Mouse (Mus musculus): ENCODE results near the gene Zfp384. TPM values are rescaled to one million over a fixed set of nuclear protein-coding genes. Genes with fewer than 3 reads are reported as not detected.
"Not testable (repeated sequence)": the region's sequence is repeated elsewhere in the genome, so short reads cannot be mapped to it uniquely, and the experiment has no call there.

Gene Zfp384
- polyA plus RNA-seq, 1 experiment from 2014 or later: 12.1 TPM

DNA sequence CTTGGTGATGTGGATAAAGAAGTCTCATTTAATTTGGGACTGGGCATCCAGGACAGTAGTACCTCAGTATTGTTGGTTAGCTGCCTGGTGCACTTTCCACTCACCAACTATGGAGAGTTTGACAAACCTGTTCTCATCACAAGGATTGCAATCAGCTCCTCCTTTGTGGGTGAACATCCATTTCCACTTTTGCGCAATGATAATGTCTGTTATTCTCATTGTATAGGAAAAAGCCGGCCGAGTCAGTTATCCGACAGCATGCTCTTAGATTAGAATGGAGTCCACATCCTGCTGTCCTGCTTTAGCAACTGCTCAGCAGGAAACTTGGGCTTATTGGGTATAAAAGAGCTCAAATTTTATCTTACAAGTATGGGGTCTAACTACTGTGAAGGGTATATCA lies 29.7 kb downstream of the Zfp384 start:
- Histone ChIP-seq H3K27me3 (ENCODE audit: poor library complexity, severe bottlenecking) (no peaks in the 10 kb centered on the region), H3K4me3 (peak overlapping the region; percentile 79), H3K9me3 (no peaks in the 10 kb centered on the region), H3K4me1 (peaks cover 19% of the 10 kb centered on the region), H3K36me3 (replicated peaks) (peaks cover 59% of the 10 kb centered on the region), H3K27ac (peak overlapping the region; percentile 91)
- DNase-seq (ENCODE audit: extremely low spot score, low spot score): no peak
- WGBS: 95% methylated on average over 4 of the region's 4 CpGs

- no peaks in the 10 kb centered on the region for H3K27me3 ChIP-seq (ENCODE audit: poor library complexity, severe bottlenecking)
- H3K36me3 ChIP-seq (replicated peaks): peaks cover 59% of the 10 kb centered on the region
- H3K9me3 ChIP-seq: no peaks in the 10 kb centered on the region
- peak overlapping the region; percentile 79 for H3K4me3 ChIP-seq
- peaks cover 19% of the 10 kb centered on the region for H3K4me1 ChIP-seq
- peak; percentile 20 for DNase-seq (ENCODE audit: extremely low spot score, low spot score)
- peak overlapping the region; percentile 91 for H3K27ac ChIP-seq
- WGBS: 4% methylated on average over 8 of the region's 8 CpGs
Observed at GRCm38 (mm10) chr6:125039131-125039530, 30.2 kb downstream of the Zfp384 start.

DNA sequence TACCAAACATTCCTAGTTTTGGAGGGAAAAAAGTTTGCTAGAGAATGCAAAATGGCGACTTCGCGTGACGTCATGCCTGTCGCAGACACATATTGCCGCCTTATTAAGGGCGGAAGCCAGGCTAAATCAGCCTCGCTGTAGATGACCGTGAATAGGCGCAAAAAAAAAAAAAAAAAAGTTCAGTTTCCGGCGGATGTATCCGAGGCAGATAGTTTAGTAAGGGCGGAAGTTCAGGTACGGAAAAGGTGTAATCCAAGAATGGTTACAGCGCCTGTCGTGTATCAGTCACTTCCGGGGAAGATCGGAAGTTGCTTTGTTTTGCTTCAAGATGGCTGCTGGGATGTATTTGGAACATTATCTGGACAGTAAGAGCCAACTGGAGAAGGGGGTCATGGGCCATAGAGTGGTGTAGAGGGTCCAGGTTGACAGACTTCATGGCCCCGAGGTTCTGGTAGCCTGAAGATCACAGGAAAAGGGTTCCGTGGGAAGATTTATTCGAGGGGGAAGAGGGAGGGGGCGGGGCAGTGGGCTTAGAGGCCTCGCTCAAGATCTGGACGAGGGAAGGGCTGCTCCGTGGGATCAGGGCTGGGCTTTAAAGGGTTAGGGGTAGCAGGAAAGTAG lies 30.7 kb downstream of the Zfp384 start, which contains the start of gene Ing4:
Gene Ing4, plus strand, starts transcription at position 228 of the 621 bp plus-strand sequence.
- peaks cover 59% of the 10 kb centered on the region for H3K36me3 ChIP-seq (replicated peaks)
- H3K9me3 ChIP-seq: no peaks in the 10 kb centered on the region
- H3K4me3 ChIP-seq: peak within 1 kb of the TSS; percentile 79
- peak within 1 kb of the TSS; percentile 91 for H3K27ac ChIP-seq
- peaks cover 19% of the 10 kb centered on the region for H3K4me1 ChIP-seq
- H3K27me3 ChIP-seq (ENCODE audit: poor library complexity, severe bottlenecking): no peaks in the 10 kb centered on the region
- peak; percentile 85 for DNase-seq (ENCODE audit: extremely low spot score, low spot score)
- WGBS: under 1% methylated on average over 26 of the region's 26 CpGs

DNA sequence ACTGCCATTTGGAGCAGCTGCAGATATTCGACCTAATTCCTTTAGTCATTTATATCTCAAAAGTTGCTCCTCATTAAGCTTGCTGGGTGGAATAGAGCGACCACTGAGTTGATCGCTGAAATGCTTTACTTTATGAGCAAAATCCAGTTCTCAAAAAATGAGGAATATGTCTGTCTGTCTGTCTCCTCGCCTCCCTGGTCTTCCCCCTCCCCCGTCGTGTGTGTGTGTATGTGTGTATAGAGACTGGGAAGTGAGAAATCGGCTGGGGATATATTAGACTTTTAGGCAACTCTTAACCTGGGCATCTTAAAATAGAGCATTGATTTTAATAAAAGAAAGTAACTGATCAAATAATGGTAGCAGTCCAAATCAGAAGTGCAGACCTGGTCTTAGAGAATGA lies 31.3 kb downstream of the Zfp384 start:
- WGBS: 22% methylated on average over 7 of the region's 7 CpGs
- H3K4me1 ChIP-seq: peaks cover 19% of the 10 kb centered on the region
- H3K36me3 ChIP-seq (replicated peaks): peaks cover 59% of the 10 kb centered on the region

GRCm38 (mm10) chr6:125041047-125041446 lies 32.1 kb downstream of the Zfp384 start:
- DNase-seq (ENCODE audit: extremely low spot score, low spot score): no peak
- Histone ChIP-seq H3K27me3 (ENCODE audit: poor library complexity, severe bottlenecking) (no peaks in the 10 kb centered on the region), H3K4me1 (peaks cover 19% of the 10 kb centered on the region), H3K9me3 (no peaks in the 10 kb centered on the region), H3K36me3 (replicated peaks) (peaks cover 58% of the 10 kb centered on the region), H3K27ac (no peak overlapping the region), H3K4me3 (peak overlapping the region; percentile 79; the same call in 1 of the 2 replicates)
- WGBS: 93% methylated on average over 7 of the region's 7 CpGs

More for the DNA sequence above, 31.3 kb downstream of the Zfp384 start:
- Histone ChIP-seq H3K27me3 (ENCODE audit: poor library complexity, severe bottlenecking) (no peaks in the 10 kb centered on the region), H3K27ac (peak overlapping the region; percentile 91), H3K4me3 (peak overlapping the region; percentile 79), H3K9me3 (no peaks in the 10 kb centered on the region)
- DNase-seq (ENCODE audit: extremely low spot score, low spot score): no peak

DNA sequence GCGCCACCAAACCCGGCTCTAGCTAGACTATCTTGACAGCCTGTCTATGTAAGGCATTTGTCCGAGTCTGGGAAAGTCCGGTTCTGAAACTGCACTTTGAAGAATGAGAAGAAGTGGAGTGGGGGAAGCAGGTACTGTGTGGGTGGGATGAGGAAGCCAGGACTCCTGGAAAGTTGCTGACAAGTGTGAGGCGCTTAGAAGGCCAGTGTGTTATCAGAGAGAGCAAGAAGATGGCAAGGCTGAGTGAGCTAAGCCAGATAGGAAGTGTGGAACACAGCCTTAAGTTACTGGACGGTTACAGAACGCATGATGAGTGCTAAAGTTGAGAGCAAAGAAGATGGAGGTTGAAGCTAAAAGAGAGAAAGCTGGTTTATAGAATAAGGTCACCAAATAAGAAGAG lies 33.1 kb downstream of the Zfp384 start:
- Histone ChIP-seq H3K9me3 (no peaks in the 10 kb centered on the region), H3K36me3 (replicated peaks) (peaks cover 59% of the 10 kb centered on the region), H3K27me3 (ENCODE audit: poor library complexity, severe bottlenecking) (no peaks in the 10 kb centered on the region), H3K4me3 (no peak overlapping the region), H3K27ac (no peak overlapping the region), H3K4me1 (peaks cover 19% of the 10 kb centered on the region)
- DNase-seq (ENCODE audit: extremely low spot score, low spot score): no peak
- WGBS: 93% methylated on average over 7 of the region's 7 CpGs

DNA sequence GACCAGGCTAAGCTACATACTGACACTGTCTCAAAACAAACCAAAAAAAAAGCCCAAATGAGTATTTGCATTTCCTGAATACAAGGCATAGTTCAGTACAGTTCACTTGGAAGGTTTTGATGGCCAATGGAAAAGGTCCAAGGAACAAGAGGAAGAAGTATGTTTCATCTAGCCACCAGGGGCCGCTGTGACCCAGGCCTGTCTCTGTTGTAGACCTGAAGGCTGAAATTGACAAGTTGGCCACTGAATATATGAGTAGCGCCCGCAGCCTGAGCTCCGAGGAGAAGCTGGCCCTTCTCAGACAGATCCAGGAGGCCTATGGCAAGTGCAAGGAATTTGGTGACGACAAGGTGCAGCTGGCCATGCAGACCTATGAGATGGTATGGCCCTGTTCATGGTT lies 37.7 kb downstream of the Zfp384 start:
- Histone ChIP-seq H3K36me3 (replicated peaks) (peaks cover 85% of the 10 kb centered on the region), H3K4me3 (no peak overlapping the region), H3K27ac (no peak overlapping the region), H3K9me3 (no peaks in the 10 kb centered on the region), H3K4me1 (peaks cover 7% of the 10 kb centered on the region), H3K27me3 (ENCODE audit: poor library complexity, severe bottlenecking) (no peaks in the 10 kb centered on the region)
- peak; percentile 75 for DNase-seq (ENCODE audit: extremely low spot score, low spot score)
- 48% methylated on average over 5 of the region's 5 CpGs for WGBS

- no peak for DNase-seq (ENCODE audit: extremely low spot score, low spot score)
- Histone ChIP-seq H3K9me3 (no peaks in the 10 kb centered on the region), H3K36me3 (replicated peaks) (peaks cover 95% of the 10 kb centered on the region), H3K27me3 (ENCODE audit: poor library complexity, severe bottlenecking) (no peaks in the 10 kb centered on the region), H3K4me1 (peaks cover 7% of the 10 kb centered on the region), H3K27ac (no peak within 1 kb of the TSS), H3K4me3 (no peak within 1 kb of the TSS)
- WGBS: 33% methylated on average over 20 of the region's 20 CpGs
Observed at GRCm38 (mm10) chr6:125049678-125050077, 40.7 kb downstream of the Zfp384 start, which contains the start of gene Acrbp. Gene Acrbp (plus strand): TSS chr6:125049689.

DNA sequence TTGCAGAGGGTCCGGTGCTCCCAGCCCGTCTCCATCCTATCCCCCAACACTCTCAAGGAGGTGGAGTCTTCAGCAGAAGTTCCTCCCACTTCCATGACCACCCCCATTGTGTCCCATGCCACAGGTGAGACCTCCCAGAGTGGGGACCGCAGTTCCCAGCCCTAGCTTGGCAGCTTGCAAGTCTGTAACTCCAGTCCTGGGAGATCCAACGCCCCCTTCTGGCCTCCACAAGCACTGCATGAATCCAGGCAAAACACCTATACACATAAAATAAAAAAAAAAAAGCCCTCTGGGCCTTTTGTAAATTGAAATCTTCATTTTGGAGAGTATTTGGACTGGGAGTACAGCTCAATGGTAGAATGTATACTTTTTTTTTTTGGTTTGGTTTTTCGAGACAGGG lies 42.3 kb downstream of the Zfp384 start:
- Histone ChIP-seq H3K4me1 (peaks cover 7% of the 10 kb centered on the region), H3K9me3 (no peaks in the 10 kb centered on the region), H3K27ac (no peak overlapping the region), H3K36me3 (replicated peaks) (peaks cover 86% of the 10 kb centered on the region), H3K27me3 (ENCODE audit: poor library complexity, severe bottlenecking) (no peaks in the 10 kb centered on the region), H3K4me3 (no peak overlapping the region)
- WGBS: 61% methylated on average over 5 of the region's 5 CpGs
- no peak for DNase-seq (ENCODE audit: extremely low spot score, low spot score)

- H3K9me3 ChIP-seq: no peaks in the 10 kb centered on the region
- WGBS: 44% methylated on average over 6 of the region's 6 CpGs
- H3K4me3 ChIP-seq: no peak overlapping the region
- H3K27ac ChIP-seq: 0 out of 2 replicates have a peak overlapping the region, but pooled peaks have one; percentile 40
- no peak for DNase-seq (ENCODE audit: extremely low spot score, low spot score)
- no peaks in the 10 kb centered on the region for H3K36me3 ChIP-seq (replicated peaks)
- no peaks in the 10 kb centered on the region for H3K27me3 ChIP-seq (ENCODE audit: poor library complexity, severe bottlenecking)
- peaks cover 15% of the 10 kb centered on the region for H3K4me1 ChIP-seq
Observed at GRCm38 (mm10) chr6:125061493-125061892, 52.5 kb downstream of the Zfp384 start.

- H3K4me3 ChIP-seq: no peak overlapping the region
- no peaks in the 10 kb centered on the region for H3K9me3 ChIP-seq
- WGBS: 90% methylated on average over 5 of the region's 5 CpGs
- no peaks in the 10 kb centered on the region for H3K36me3 ChIP-seq (replicated peaks)
- H3K27ac ChIP-seq: no peak overlapping the region
- no peaks in the 10 kb centered on the region for H3K27me3 ChIP-seq (ENCODE audit: poor library complexity, severe bottlenecking)
- no peak for DNase-seq (ENCODE audit: extremely low spot score, low spot score)
- peaks cover 15% of the 10 kb centered on the region for H3K4me1 ChIP-seq
Observed at GRCm38 (mm10) chr6:125062511-125062910, 53.6 kb downstream of the Zfp384 start.

DNA sequence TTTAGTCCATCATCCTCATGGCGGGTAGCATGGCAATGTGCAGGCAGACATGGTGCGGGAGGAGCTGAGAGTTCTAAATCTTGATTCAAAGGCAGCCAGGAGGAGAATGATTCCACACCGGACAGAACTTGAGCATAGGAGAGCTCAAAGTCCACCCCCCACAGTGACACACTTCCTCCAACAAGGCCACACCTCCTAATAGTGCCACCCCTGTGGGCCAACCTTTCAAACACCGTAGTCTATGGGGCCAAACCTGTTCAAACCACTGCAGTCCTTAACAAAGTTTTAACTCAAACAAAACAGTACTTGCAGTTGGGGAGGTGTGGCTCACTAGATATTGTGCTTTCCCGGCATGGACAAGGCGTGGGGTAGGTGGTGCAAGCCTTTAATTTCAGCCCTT lies 55.0 kb downstream of the Zfp384 start:
- H3K27ac ChIP-seq: no peak overlapping the region
- DNase-seq (ENCODE audit: extremely low spot score, low spot score): no peak
- no peak overlapping the region for H3K4me3 ChIP-seq
- H3K27me3 ChIP-seq (ENCODE audit: poor library complexity, severe bottlenecking): no peaks in the 10 kb centered on the region
- no peaks in the 10 kb centered on the region for H3K36me3 ChIP-seq (replicated peaks)
- H3K9me3 ChIP-seq: no peaks in the 10 kb centered on the region
- WGBS: 90% methylated on average over 6 of the region's 6 CpGs
- H3K4me1 ChIP-seq: peaks cover 15% of the 10 kb centered on the region

GRCm38 (mm10) chr6:125065223-125065622 lies 56.3 kb downstream of the Zfp384 start:
- H3K4me3 ChIP-seq; DNase-seq (ENCODE audit: extremely low spot score, low spot score); H3K36me3 ChIP-seq (replicated peaks); H3K9me3 ChIP-seq; H3K27ac ChIP-seq; H3K27me3 ChIP-seq (ENCODE audit: poor library complexity, severe bottlenecking): not testable (repeated sequence)
- peaks cover 15% of the 10 kb centered on the region for H3K4me1 ChIP-seq
- 80% methylated on average over 1 of the region's 1 CpGs for whole genome bisulfite sequencing

Data from forebrain, embryonic 10.5 days (tissue).